Mouse (Mus musculus): ENCODE measurements around the gene Ppil4. TPM values are rescaled to one million over a fixed set of nuclear protein-coding genes. Genes with fewer than 3 reads are reported as not detected.

Ppil4 gene
- polyA plus RNA-seq, 1 experiment from 2014 or later = 47.6 TPM

GRCm38 (mm10) chr10:7840785-7841184, 48.1 kb downstream of the Ppil4 start:
- DNase-seq (ENCODE audit: low spot score) = no peak
- Histone ChIP-seq H3K27ac (ENCODE audit: low read depth, low read length) (no peak overlapping the region), H3K4me3 (ENCODE audit: low read depth, low read length) (no peak overlapping the region), H3K4me1 (ENCODE audit: control insufficient read depth, insufficient read depth, low read length) (no peaks in the 10 kb centered on the region), H3K9ac (ENCODE audit: low read length) (no peak overlapping the region), H3K27me3 (replicated peaks; ENCODE audit: control insufficient read depth, insufficient read depth, low read length) (no peaks in the 10 kb centered on the region), H3K36me3 (ENCODE audit: control insufficient read depth, insufficient read depth, low read length) (no peaks in the 10 kb centered on the region), H3K4me2 (ENCODE audit: low read length) (no peak overlapping the region), H3K9me3 (replicated peaks; ENCODE audit: control insufficient read depth, low read length) (no peaks in the 10 kb centered on the region)
- WGBS = 46% methylated on average over 3 of the region's 3 CpGs
- ATAC-seq = no peak

- no peak for DNase-seq (ENCODE audit: low spot score)
- WGBS = 81% methylated on average over 14 of the region's 14 CpGs
Observed at GRCm38 (mm10) chr10:7841571-7842080, 48.9 kb downstream of the Ppil4 start.

GRCm38 (mm10) chr10:7843181-7843580, 50.5 kb downstream of the Ppil4 start:
- WGBS = 93% methylated on average over 4 of the region's 4 CpGs
- no peak overlapping the region for H3K27ac ChIP-seq (ENCODE audit: low read depth, low read length)
- no peaks in the 10 kb centered on the region for H3K9me3 ChIP-seq (replicated peaks; ENCODE audit: control insufficient read depth, low read length)
- no peak for ATAC-seq
- DNase-seq (ENCODE audit: low spot score) = no peak
- H3K4me2 ChIP-seq (ENCODE audit: low read length) = no peak overlapping the region
- H3K27me3 ChIP-seq (replicated peaks; ENCODE audit: control insufficient read depth, insufficient read depth, low read length) = no peaks in the 10 kb centered on the region
- no peak overlapping the region for H3K9ac ChIP-seq (ENCODE audit: low read length)
- H3K4me1 ChIP-seq (ENCODE audit: control insufficient read depth, insufficient read depth, low read length) = no peaks in the 10 kb centered on the region
- H3K36me3 ChIP-seq (ENCODE audit: control insufficient read depth, insufficient read depth, low read length) = no peaks in the 10 kb centered on the region
- no peak overlapping the region for H3K4me3 ChIP-seq (ENCODE audit: low read depth, low read length)

More at GRCm38 (mm10) chr10:7841571-7842080, 48.9 kb downstream of the Ppil4 start:
- no peaks in the 10 kb centered on the region for H3K36me3 ChIP-seq (ENCODE audit: control insufficient read depth, insufficient read depth, low read length)
- no peak overlapping the region for H3K27ac ChIP-seq (ENCODE audit: low read depth, low read length)
- no peak for ATAC-seq
- no peaks in the 10 kb centered on the region for H3K9me3 ChIP-seq (replicated peaks; ENCODE audit: control insufficient read depth, low read length)
- no peaks in the 10 kb centered on the region for H3K27me3 ChIP-seq (replicated peaks; ENCODE audit: control insufficient read depth, insufficient read depth, low read length)
- no peak overlapping the region for H3K4me3 ChIP-seq (ENCODE audit: low read depth, low read length)
- no peak overlapping the region for H3K4me2 ChIP-seq (ENCODE audit: low read length)
- no peaks in the 10 kb centered on the region for H3K4me1 ChIP-seq (ENCODE audit: control insufficient read depth, insufficient read depth, low read length)
- H3K9ac ChIP-seq (ENCODE audit: low read length) = no peak overlapping the region

- no peak for ATAC-seq
- Histone ChIP-seq H3K9me3 (replicated peaks; ENCODE audit: control insufficient read depth, low read length) (no peaks in the 10 kb centered on the region), H3K4me3 (ENCODE audit: low read depth, low read length) (no peak overlapping the region), H3K27me3 (replicated peaks; ENCODE audit: control insufficient read depth, insufficient read depth, low read length) (no peaks in the 10 kb centered on the region), H3K4me2 (ENCODE audit: low read length) (no peak overlapping the region), H3K27ac (ENCODE audit: low read depth, low read length) (no peak overlapping the region), H3K9ac (ENCODE audit: low read length) (no peak overlapping the region), H3K4me1 (ENCODE audit: control insufficient read depth, insufficient read depth, low read length) (no peaks in the 10 kb centered on the region), H3K36me3 (ENCODE audit: control insufficient read depth, insufficient read depth, low read length) (no peaks in the 10 kb centered on the region)
- WGBS = 72% methylated on average over 4 of the region's 4 CpGs
- no peak for DNase-seq (ENCODE audit: low spot score)
Observed at GRCm38 (mm10) chr10:7844161-7844560, 51.5 kb downstream of the Ppil4 start.

- no peaks in the 10 kb centered on the region for H3K4me1 ChIP-seq (ENCODE audit: control insufficient read depth, insufficient read depth, low read length)
- no peak overlapping the region for H3K27ac ChIP-seq (ENCODE audit: low read depth, low read length)
- no peak overlapping the region for H3K9ac ChIP-seq (ENCODE audit: low read length)
- no peaks in the 10 kb centered on the region for H3K9me3 ChIP-seq (replicated peaks; ENCODE audit: control insufficient read depth, low read length)
- DNase-seq (ENCODE audit: low spot score) (no peak), ATAC-seq (no peak)
- H3K4me2 ChIP-seq (ENCODE audit: low read length) = no peak overlapping the region
- H3K27me3 ChIP-seq (replicated peaks; ENCODE audit: control insufficient read depth, insufficient read depth, low read length) = no peaks in the 10 kb centered on the region
- H3K4me3 ChIP-seq (ENCODE audit: low read depth, low read length) = no peak overlapping the region
- no peaks in the 10 kb centered on the region for H3K36me3 ChIP-seq (ENCODE audit: control insufficient read depth, insufficient read depth, low read length)
- WGBS = 79% methylated on average over 8 of the region's 8 CpGs
Observed at GRCm38 (mm10) chr10:7845136-7845535, 52.4 kb downstream of the Ppil4 start.

GRCm38 (mm10) chr10:7845991-7846390, 53.3 kb downstream of the Ppil4 start:
- ATAC-seq = no peak

GRCm38 (mm10) chr10:7847166-7847605, 54.5 kb downstream of the Ppil4 start:
- H3K27me3 ChIP-seq (replicated peaks; ENCODE audit: control insufficient read depth, insufficient read depth, low read length) = no peaks in the 10 kb centered on the region
- H3K9ac ChIP-seq (ENCODE audit: low read length) = no peak overlapping the region
- H3K4me2 ChIP-seq (ENCODE audit: low read length) = no peak overlapping the region
- whole genome bisulfite sequencing = 86% methylated on average over 2 of the region's 2 CpGs
- no peaks in the 10 kb centered on the region for H3K36me3 ChIP-seq (ENCODE audit: control insufficient read depth, insufficient read depth, low read length)
- no peak overlapping the region for H3K4me3 ChIP-seq (ENCODE audit: low read depth, low read length)
- no peaks in the 10 kb centered on the region for H3K4me1 ChIP-seq (ENCODE audit: control insufficient read depth, insufficient read depth, low read length)
- DNase-seq (ENCODE audit: low spot score) = no peak
- no peaks in the 10 kb centered on the region for H3K9me3 ChIP-seq (replicated peaks; ENCODE audit: control insufficient read depth, low read length)
- no peak overlapping the region for H3K27ac ChIP-seq (ENCODE audit: low read depth, low read length)
- no peak for ATAC-seq

More at GRCm38 (mm10) chr10:7845991-7846390, 53.3 kb downstream of the Ppil4 start:
- no peak overlapping the region for H3K4me3 ChIP-seq (ENCODE audit: low read depth, low read length)
- no peak overlapping the region for H3K27ac ChIP-seq (ENCODE audit: low read depth, low read length)
- 89% methylated on average over 4 of the region's 4 CpGs for WGBS
- no peak overlapping the region for H3K9ac ChIP-seq (ENCODE audit: low read length)
- no peaks in the 10 kb centered on the region for H3K36me3 ChIP-seq (ENCODE audit: control insufficient read depth, insufficient read depth, low read length)
- no peaks in the 10 kb centered on the region for H3K9me3 ChIP-seq (replicated peaks; ENCODE audit: control insufficient read depth, low read length)
- no peak overlapping the region for H3K4me2 ChIP-seq (ENCODE audit: low read length)
- no peaks in the 10 kb centered on the region for H3K27me3 ChIP-seq (replicated peaks; ENCODE audit: control insufficient read depth, insufficient read depth, low read length)
- DNase-seq (ENCODE audit: low spot score) = no peak
- H3K4me1 ChIP-seq (ENCODE audit: control insufficient read depth, insufficient read depth, low read length) = no peaks in the 10 kb centered on the region

GRCm38 (mm10) chr10:7851891-7852290, 59.2 kb downstream of the Ppil4 start:
- DNase-seq (ENCODE audit: low spot score) (no peak), ATAC-seq (no peak)
- Histone ChIP-seq H3K36me3 (ENCODE audit: control insufficient read depth, insufficient read depth, low read length) (no peaks in the 10 kb centered on the region), H3K9ac (ENCODE audit: low read length) (no peak overlapping the region), H3K4me3 (ENCODE audit: low read depth, low read length) (no peak overlapping the region), H3K27me3 (replicated peaks; ENCODE audit: control insufficient read depth, insufficient read depth, low read length) (no peaks in the 10 kb centered on the region), H3K4me1 (ENCODE audit: control insufficient read depth, insufficient read depth, low read length) (no peaks in the 10 kb centered on the region), H3K27ac (ENCODE audit: low read depth, low read length) (no peak overlapping the region), H3K4me2 (ENCODE audit: low read length) (no peak overlapping the region), H3K9me3 (replicated peaks; ENCODE audit: control insufficient read depth, low read length) (no peaks in the 10 kb centered on the region)
- 68% methylated on average over 3 of the region's 3 CpGs for WGBS

- Histone ChIP-seq H3K36me3 (ENCODE audit: control insufficient read depth, insufficient read depth, low read length) (no peaks in the 10 kb centered on the region), H3K4me3 (ENCODE audit: low read depth, low read length) (no peak overlapping the region), H3K9me3 (replicated peaks; ENCODE audit: control insufficient read depth, low read length) (no peaks in the 10 kb centered on the region), H3K27ac (ENCODE audit: low read depth, low read length) (no peak overlapping the region), H3K27me3 (replicated peaks; ENCODE audit: control insufficient read depth, insufficient read depth, low read length) (no peaks in the 10 kb centered on the region), H3K4me1 (ENCODE audit: control insufficient read depth, insufficient read depth, low read length) (no peaks in the 10 kb centered on the region), H3K9ac (ENCODE audit: low read length) (no peak overlapping the region), H3K4me2 (ENCODE audit: low read length) (no peak overlapping the region)
- no peak for ATAC-seq
- no peak for DNase-seq (ENCODE audit: low spot score)
- 89% methylated on average over 7 of the region's 7 CpGs for WGBS
Observed at GRCm38 (mm10) chr10:7860494-7860893, 67.8 kb downstream of the Ppil4 start.
